Mouse (Mus musculus) neural tube, embryonic 12.5 days (tissue): ENCODE measurements around the gene Cyp19a1. TPM values are rescaled to one million over a fixed set of nuclear protein-coding genes. Genes with fewer than 3 reads are reported as not detected.

Source experiments
- ATAC-seq: fragments of 200-750 bp; cut with Nextera tagmentation; 2 replicates; pipeline ENCODE4 v1.8.0; 2017; ENCODE audit warnings: low read depth, mild to moderate bottlenecking, moderate TSS enrichment, moderate library complexity; ENCODE audit not compliant: low FRiP score
- H3K27ac ChIP-seq: fragments of 300-500 bp; sonication (generic); 2 replicates; pipeline ENCODE4 v1.5.1; 2016
- H3K27me3 ChIP-seq: fragments of 300-500 bp; sonication (generic); replicated peaks from 2 replicates; pipeline ENCODE4 v1.6.1; 2016; ENCODE audit warnings: mild to moderate bottlenecking
- H3K36me3 ChIP-seq: fragments of 300-500 bp; sonication (generic); 2 replicates; pipeline ENCODE4 v1.6.1; 2016; ENCODE audit warnings: mild to moderate bottlenecking
- H3K4me1 ChIP-seq: fragments of 300-500 bp; sonication (generic); 2 replicates; pipeline ENCODE4 v1.6.1; 2016
- H3K4me2 ChIP-seq: fragments of 300-500 bp; sonication (generic); replicated peaks from 2 replicates; pipeline ENCODE4 v1.6.1; 2016; ENCODE audit warnings: mild to moderate bottlenecking
- H3K4me3 ChIP-seq: fragments of 300-500 bp; sonication (generic); 2 replicates; pipeline ENCODE4 v1.5.1; 2016
- H3K9ac ChIP-seq: fragments of 300-500 bp; sonication (generic); 2 replicates; pipeline ENCODE4 v1.6.1; 2016; ENCODE audit warnings: mild to moderate bottlenecking
- H3K9me3 ChIP-seq: fragments of 300-500 bp; sonication (generic); 2 replicates; pipeline ENCODE4 v1.6.1; 2016; ENCODE audit warnings: mild to moderate bottlenecking
- WGBS: fragments of 180-500 bp; shearing (Covaris S2); methylation state at CpG from one replicate; pipeline ENCODE4 v1.1.7; 2016; 5-methylcytosine and 5-hydroxymethylcytosine counted together
- polyA plus RNA-seq: library from polyadenylated mRNA; unstranded; fragments of >200 nt; fragmentation: Nextera tagmentation; extraction: Ambion mirVana; gene quantifications from 2 replicates; pipeline ENCODE4 v1.2.1, GENCODE M21; 2016

Gene Cyp19a1
- polyA plus RNA-seq, 1 experiment from 2014 or later: 0.15 TPM

DNA sequence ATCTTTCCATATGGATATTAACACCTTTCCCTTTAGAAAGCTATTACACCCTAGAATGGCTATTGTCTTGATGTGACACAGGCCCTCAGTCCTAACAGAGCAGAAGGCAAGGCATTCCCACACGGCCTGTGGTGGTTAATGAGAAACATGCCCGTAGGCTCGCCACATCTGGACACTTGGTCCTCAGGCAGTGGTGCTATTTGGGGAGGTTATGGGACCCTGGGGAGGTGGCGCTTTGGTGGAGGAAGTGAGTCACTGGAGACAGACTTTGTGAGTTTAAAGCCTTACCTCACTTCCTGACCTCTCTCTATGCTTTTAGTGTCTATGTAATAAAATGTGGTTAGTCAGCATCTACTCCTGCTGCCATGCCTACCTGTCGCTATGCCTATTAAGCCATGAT, 114.2 kb downstream of the Cyp19a1 start:
- Histone ChIP-seq H3K9ac (no peak overlapping the region), H3K4me2 (no peak overlapping the region), H3K27ac (no peak overlapping the region), H3K9me3 (no peaks in the 10 kb centered on the region), H3K36me3 (no peaks in the 10 kb centered on the region), H3K27me3 (no peaks in the 10 kb centered on the region), H3K4me1 (no peaks in the 10 kb centered on the region), H3K4me3 (no peak overlapping the region)
- 69% methylated on average over 5 of the region's 5 CpGs for WGBS
- ATAC-seq: no peak

DNA sequence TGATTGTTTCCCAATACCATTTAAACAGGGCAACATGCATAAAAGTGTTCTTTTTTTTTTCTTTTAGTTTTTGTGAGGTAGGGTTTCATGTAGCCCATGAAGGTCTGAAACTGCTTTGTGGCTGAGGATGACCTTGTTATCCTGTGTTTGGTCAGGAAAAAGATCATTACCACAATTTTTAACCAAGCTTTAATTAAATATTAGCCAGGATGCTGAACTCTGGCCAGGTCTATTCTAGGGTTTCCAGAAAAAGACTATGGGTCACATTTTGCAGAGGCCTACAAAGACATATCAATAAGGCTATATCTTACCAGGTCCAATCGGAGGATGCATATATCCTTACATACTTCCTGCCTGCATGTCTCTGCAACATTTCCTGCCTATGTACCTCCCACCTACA, 128.7 kb downstream of the Cyp19a1 start:
- ATAC-seq: no peak
- H3K27me3 ChIP-seq: no peaks in the 10 kb centered on the region
- WGBS: 94% methylated on average over 1 of the region's 1 CpGs
- no peaks in the 10 kb centered on the region for H3K9me3 ChIP-seq
- no peak overlapping the region for H3K27ac ChIP-seq
- no peak overlapping the region for H3K4me2 ChIP-seq
- no peaks in the 10 kb centered on the region for H3K4me1 ChIP-seq
- no peak overlapping the region for H3K9ac ChIP-seq
- no peaks in the 10 kb centered on the region for H3K36me3 ChIP-seq
- no peak overlapping the region for H3K4me3 ChIP-seq

Other genes starting within 250 kb of the Cyp19a1 start
- gene Tnfaip8l3, start 199.7 kb downstream of the Cyp19a1 start, polyA plus RNA-seq: 0.20 and 0.48 TPM in 2 replicates
- gene Gldn, start 18.4 kb upstream of the Cyp19a1 start, polyA plus RNA-seq: 0.11 and 0.38 TPM in 2 replicates
- 28.5 and 29.7 TPM in 2 replicates for gene Dmxl2, start 233.5 kb upstream of the Cyp19a1 start, polyA plus RNA-seq